Mouse (Mus musculus) intestine, embryonic 15.5 days (tissue): ENCODE data around the gene Fam241b. TPM values are rescaled to one million over a fixed set of nuclear protein-coding genes. Genes with fewer than 3 reads are reported as not detected.

Experiments
- ATAC-seq: fragments of 200-750 bp; cut with Nextera tagmentation; 2 replicates; pipeline ENCODE4 v1.8.0; 2017; ENCODE audit warnings: moderate TSS enrichment, moderate library complexity
- H3K27ac ChIP-seq: fragments of 300-500 bp; sonication (generic); 2 replicates; pipeline ENCODE4 v1.5.1; 2015; ENCODE audit warnings: mild to moderate bottlenecking, inconsistent platforms
- H3K27me3 ChIP-seq: fragments of 300-500 bp; sonication (generic); replicated peaks from 2 replicates; pipeline ENCODE4 v1.6.1; 2015; ENCODE audit warnings: inconsistent platforms
- H3K36me3 ChIP-seq: fragments of 300-500 bp; sonication (generic); 2 replicates; pipeline ENCODE4 v1.6.1; 2015; ENCODE audit warnings: inconsistent platforms
- H3K4me1 ChIP-seq: fragments of 300-500 bp; sonication (generic); replicated peaks from 2 replicates; pipeline ENCODE4 v1.6.1; 2015; ENCODE audit warnings: inconsistent platforms
- H3K4me2 ChIP-seq: fragments of 300-500 bp; sonication (generic); replicated peaks from 2 replicates; pipeline ENCODE4 v1.6.1; 2015; ENCODE audit warnings: mild to moderate bottlenecking, inconsistent platforms
- H3K4me3 ChIP-seq: fragments of 300-500 bp; sonication (generic); replicated peaks from 2 replicates; pipeline ENCODE4 v1.5.1; 2015; ENCODE audit warnings: inconsistent platforms
- H3K9ac ChIP-seq: fragments of 300-500 bp; sonication (generic); 2 replicates; pipeline ENCODE4 v1.6.1; 2015; ENCODE audit warnings: inconsistent platforms
- H3K9me3 ChIP-seq: fragments of 300-500 bp; sonication (generic); 2 replicates; pipeline ENCODE4 v1.6.1; 2016; ENCODE audit warnings: inconsistent platforms
- WGBS: fragments of 180-500 bp; shearing (Covaris S2); methylation state at CpG from one replicate; pipeline ENCODE4 v1.1.7; 2015; 5-methylcytosine and 5-hydroxymethylcytosine counted together
- polyA plus RNA-seq: library from polyadenylated mRNA; unstranded; fragments of >200 nt; fragmentation: Nextera tagmentation; extraction: Ambion mirVana; gene quantifications from 2 replicates; pipeline ENCODE4 v1.2.1, GENCODE M21; 2015

The Fam241b gene
- polyA plus RNA-seq, 1 experiment from 2014 or later = 34.6 TPM

DNA sequence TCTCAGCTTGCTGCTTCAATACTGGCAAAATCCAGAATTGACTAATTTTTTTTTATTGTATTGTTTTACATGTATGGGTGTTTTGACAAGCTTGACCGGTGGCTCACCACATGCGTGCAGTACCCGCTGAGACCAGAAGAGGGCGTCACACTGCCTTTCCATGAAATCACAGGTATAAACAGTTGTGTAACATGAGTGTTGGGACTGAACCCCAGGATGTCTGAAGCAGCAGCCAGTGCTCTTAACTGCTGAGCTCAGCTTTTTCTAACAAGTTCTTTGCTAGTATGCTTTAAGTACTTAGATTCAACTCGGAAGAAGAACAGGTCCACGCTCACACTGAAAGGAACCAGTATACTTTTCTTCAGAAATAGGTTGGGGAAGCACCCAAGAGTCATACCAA is 16.6 kb downstream of the Fam241b start:
- no peak for ATAC-seq
- WGBS = 47% methylated on average over 6 of the region's 6 CpGs
- peaks cover 58% of the 10 kb centered on the region for H3K27me3 ChIP-seq

GRCm38 (mm10) chr10:62113865-62114647 is 29.7 kb downstream of the Fam241b start:
- no peak for ATAC-seq
- H3K4me1 ChIP-seq = 0 out of 2 replicates have a peak, but pooled peaks cover 9% of the 10 kb centered on the region
- H3K9ac ChIP-seq = no peak overlapping the region
- no peak overlapping the region for H3K4me2 ChIP-seq
- H3K36me3 ChIP-seq = no peaks in the 10 kb centered on the region
- H3K27me3 ChIP-seq = peaks cover 10% of the 10 kb centered on the region
- H3K9me3 ChIP-seq = no peaks in the 10 kb centered on the region
- H3K4me3 ChIP-seq = no peak overlapping the region
- 74% methylated on average over 9 of the region's 9 CpGs for WGBS
- no peak overlapping the region for H3K27ac ChIP-seq

More for the DNA sequence above, 16.6 kb downstream of the Fam241b start:
- no peaks in the 10 kb centered on the region for H3K4me1 ChIP-seq
- H3K9me3 ChIP-seq = no peaks in the 10 kb centered on the region
- no peak overlapping the region for H3K27ac ChIP-seq
- H3K4me3 ChIP-seq = no peak overlapping the region
- H3K9ac ChIP-seq = no peak overlapping the region
- H3K36me3 ChIP-seq = no peaks in the 10 kb centered on the region
- H3K4me2 ChIP-seq = no peak overlapping the region

DNA sequence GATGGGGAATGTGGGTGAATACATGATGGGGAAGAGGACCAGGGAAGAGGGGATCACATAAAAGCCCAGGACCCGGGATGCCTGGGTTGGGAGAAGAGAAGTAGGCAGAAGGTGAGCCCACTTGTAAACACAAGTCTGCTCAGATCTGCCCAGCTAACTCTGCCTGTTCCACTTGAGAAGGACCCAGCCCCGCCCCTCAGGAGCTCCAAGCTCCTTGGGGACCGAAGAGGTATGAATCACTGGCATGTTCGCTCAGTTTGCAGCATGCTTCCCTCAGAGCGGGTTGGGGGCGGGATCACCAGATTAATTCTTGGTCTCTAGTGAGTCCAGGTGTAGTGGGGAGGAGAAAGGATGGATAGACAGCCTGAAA is 32.5 kb downstream of the Fam241b start:
- Histone ChIP-seq H3K4me1 (0 out of 2 replicates have a peak, but pooled peaks cover 9% of the 10 kb centered on the region), H3K4me2 (peak overlapping the region; percentile 94), H3K9me3 (no peaks in the 10 kb centered on the region), H3K27ac (no peak overlapping the region), H3K27me3 (peaks cover 13% of the 10 kb centered on the region), H3K36me3 (no peaks in the 10 kb centered on the region), H3K9ac (no peak overlapping the region), H3K4me3 (peak overlapping the region; percentile 75)
- peak; percentile 40 for ATAC-seq
- WGBS = 39% methylated on average over 6 of the region's 6 CpGs

GRCm38 (mm10) chr10:62110504-62111206 is 33.1 kb downstream of the Fam241b start:
- WGBS = under 1% methylated on average over 57 of the region's 57 CpGs
- ATAC-seq = peak; percentile 94

DNA sequence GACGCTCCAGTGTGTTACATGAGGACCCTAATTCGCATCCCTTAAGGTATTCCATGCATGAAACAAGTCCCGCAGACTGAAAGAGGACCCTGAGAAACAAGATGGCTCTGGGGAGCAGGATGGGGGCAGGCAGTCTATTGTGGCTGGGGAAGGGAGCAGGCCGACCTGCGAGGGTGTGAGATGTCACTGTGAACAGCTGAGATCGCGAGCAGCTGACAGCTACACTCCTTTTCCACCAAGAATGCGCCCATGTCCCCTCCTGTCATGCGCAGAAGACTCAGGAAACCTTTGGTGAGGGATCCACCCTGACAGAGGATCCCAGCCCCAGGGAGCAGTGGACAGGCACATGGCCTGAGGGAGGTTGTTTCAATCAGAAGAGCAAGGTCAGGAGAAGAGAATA is 36.7 kb downstream of the Fam241b start:
- Histone ChIP-seq H3K4me2 (no peak overlapping the region), H3K36me3 (no peaks in the 10 kb centered on the region), H3K27ac (no peak overlapping the region), H3K4me1 (0 out of 2 replicates have a peak, but pooled peaks cover 9% of the 10 kb centered on the region), H3K9ac (no peak overlapping the region), H3K27me3 (peaks cover 16% of the 10 kb centered on the region), H3K4me3 (no peak overlapping the region), H3K9me3 (no peaks in the 10 kb centered on the region)
- ATAC-seq = no peak
- 78% methylated on average over 9 of the region's 9 CpGs for WGBS

More at GRCm38 (mm10) chr10:62110504-62111206, 33.1 kb downstream of the Fam241b start:
- Histone ChIP-seq H3K4me1 (0 out of 2 replicates have a peak, but pooled peaks cover 9% of the 10 kb centered on the region), H3K4me3 (peak overlapping the region; percentile 75), H3K9me3 (no peaks in the 10 kb centered on the region), H3K27ac (no peak overlapping the region), H3K36me3 (no peaks in the 10 kb centered on the region), H3K4me2 (peak overlapping the region; percentile 94), H3K9ac (peak overlapping the region; percentile 78), H3K27me3 (peaks cover 13% of the 10 kb centered on the region)

- Histone ChIP-seq H3K27ac (no peak overlapping the region), H3K27me3 (peaks cover 10% of the 10 kb centered on the region), H3K9me3 (no peaks in the 10 kb centered on the region), H3K4me3 (no peak overlapping the region), H3K4me1 (no peaks in the 10 kb centered on the region), H3K9ac (no peak overlapping the region), H3K36me3 (no peaks in the 10 kb centered on the region), H3K4me2 (no peak overlapping the region)
- ATAC-seq = peak; percentile 53; the same call in 1 of the 2 replicates
- WGBS = 28% methylated on average over 7 of the region's 7 CpGs
Measured at GRCm38 (mm10) chr10:62104835-62105576, 38.7 kb downstream of the Fam241b start.

GRCm38 (mm10) chr10:62101504-62102439 is 41.9 kb downstream of the Fam241b start:
- H3K9ac ChIP-seq = no peak overlapping the region
- H3K4me2 ChIP-seq = no peak overlapping the region
- H3K27me3 ChIP-seq = peaks cover 3% of the 10 kb centered on the region; the same call in 1 of the 2 replicates
- no peaks in the 10 kb centered on the region for H3K36me3 ChIP-seq
- 11% methylated on average over 7 of the region's 7 CpGs for WGBS
- H3K4me3 ChIP-seq = no peak overlapping the region
- peak; percentile 36 for ATAC-seq
- no peak overlapping the region for H3K27ac ChIP-seq
- H3K4me1 ChIP-seq = no peaks in the 10 kb centered on the region
- H3K9me3 ChIP-seq = no peaks in the 10 kb centered on the region

DNA sequence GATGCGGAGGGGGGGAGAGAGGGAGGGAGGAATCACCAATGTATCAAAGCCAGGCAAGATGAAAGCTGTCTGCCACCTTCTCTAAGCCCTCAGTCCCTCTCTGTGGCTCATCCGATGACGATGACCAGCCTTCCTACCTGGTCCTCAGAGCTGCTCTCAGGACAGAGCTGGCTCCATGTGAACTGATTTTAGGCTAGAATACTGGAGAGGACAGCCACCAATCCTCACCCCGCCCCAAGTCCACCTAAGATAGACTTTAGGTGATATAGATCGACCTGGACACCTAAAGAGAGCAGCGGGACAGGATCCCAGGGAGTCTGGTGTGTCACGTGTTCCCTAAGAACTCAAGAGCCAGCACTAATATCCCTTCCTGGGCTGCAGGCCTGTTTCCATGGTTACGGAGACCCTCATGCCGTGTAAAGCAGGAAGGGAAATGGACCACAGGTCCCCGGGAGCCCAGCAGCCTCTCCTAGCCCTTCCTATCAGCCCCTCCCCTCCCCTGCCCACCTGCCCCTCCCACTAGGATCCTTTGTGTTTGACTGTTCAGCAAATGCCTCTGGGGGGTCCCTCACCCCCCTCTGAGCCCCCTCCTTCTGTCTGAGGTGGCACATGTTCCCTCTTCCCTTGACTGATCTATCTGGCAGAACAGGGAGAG is 43.8 kb downstream of the Fam241b start:
- no peaks in the 10 kb centered on the region for H3K4me1 ChIP-seq
- no peaks in the 10 kb centered on the region for H3K36me3 ChIP-seq
- no peak overlapping the region for H3K27ac ChIP-seq
- H3K4me3 ChIP-seq = no peak overlapping the region
- 51% methylated on average over 10 of the region's 10 CpGs for WGBS
- no peak overlapping the region for H3K9ac ChIP-seq
- no peaks in the 10 kb centered on the region for H3K9me3 ChIP-seq
- H3K27me3 ChIP-seq = peaks cover 3% of the 10 kb centered on the region; the same call in 1 of the 2 replicates
- ATAC-seq = no peak
- no peak overlapping the region for H3K4me2 ChIP-seq

- Histone ChIP-seq H3K4me2 (no peak overlapping the region), H3K4me1 (no peaks in the 10 kb centered on the region), H3K9me3 (no peaks in the 10 kb centered on the region), H3K9ac (no peak overlapping the region), H3K27ac (no peak overlapping the region), H3K36me3 (no peaks in the 10 kb centered on the region), H3K4me3 (no peak overlapping the region), H3K27me3 (no peaks in the 10 kb centered on the region)
- WGBS = 86% methylated on average over 6 of the region's 6 CpGs
- no peak for ATAC-seq
Measured at GRCm38 (mm10) chr10:62094401-62094800, 49.3 kb downstream of the Fam241b start.

- 74% methylated on average over 7 of the region's 7 CpGs for WGBS
- Histone ChIP-seq H3K9me3 (no peaks in the 10 kb centered on the region), H3K4me3 (no peak overlapping the region), H3K4me1 (no peaks in the 10 kb centered on the region), H3K4me2 (no peak overlapping the region), H3K27ac (no peak overlapping the region), H3K36me3 (no peaks in the 10 kb centered on the region), H3K9ac (no peak overlapping the region), H3K27me3 (no peaks in the 10 kb centered on the region)
- ATAC-seq = no peak
Measured at GRCm38 (mm10) chr10:62093903-62094302, 49.8 kb downstream of the Fam241b start.

- no peaks in the 10 kb centered on the region for H3K27me3 ChIP-seq
- no peaks in the 10 kb centered on the region for H3K36me3 ChIP-seq
- no peak overlapping the region for H3K27ac ChIP-seq
- no peak overlapping the region for H3K4me3 ChIP-seq
- H3K9me3 ChIP-seq = no peaks in the 10 kb centered on the region
- no peak overlapping the region for H3K9ac ChIP-seq
- no peak overlapping the region for H3K4me2 ChIP-seq
- H3K4me1 ChIP-seq = no peaks in the 10 kb centered on the region
- no peak for ATAC-seq
Measured at GRCm38 (mm10) chr10:62089486-62089885, 54.2 kb downstream of the Fam241b start.
